Mouse (Mus musculus) left cerebral cortex, adult 11 months (tissue): ENCODE data around the gene Zbed4.
"Not testable (repeated sequence)": the region's sequence is repeated elsewhere in the genome, so short reads cannot be mapped to it uniquely, and the experiment has no call there.

ENCODE experiments used
- DNase-seq: peaks from one replicate; pipeline ENCODE4 v3.0.0; 2022; ENCODE audit warnings: low spot score

Gene Zbed4

GRCm38 (mm10) chr15:88810369-88810768 is 58.9 kb downstream of the Zbed4 start:
- DNase-seq = no peak

GRCm38 (mm10) chr15:88813262-88813661 is 61.8 kb downstream of the Zbed4 start:
- no peak for DNase-seq

- DNase-seq = not testable (repeated sequence)
These were observed 62.4 kb downstream of the Zbed4 start for GRCm38 (mm10) chr15:88813873-88814272.

GRCm38 (mm10) chr15:88814411-88815047 is 63.1 kb downstream of the Zbed4 start:
- DNase-seq = no peak

GRCm38 (mm10) chr15:88815196-88815700 is 63.8 kb downstream of the Zbed4 start:
- DNase-seq = no peak

- peak; percentile 100 for DNase-seq
These were observed 67.8 kb downstream of the Zbed4 start, which contains the start of the genes Alg12 and Creld2 for GRCm38 (mm10) chr15:88819026-88819905. Gene Alg12, minus strand, starts transcription at chr15:88819318. Gene Creld2, plus strand, starts transcription at chr15:88819646.

- no peak for DNase-seq
These were observed 68.4 kb downstream of the Zbed4 start for GRCm38 (mm10) chr15:88819906-88820303.

GRCm38 (mm10) chr15:88821403-88821802 is 69.9 kb downstream of the Zbed4 start:
- DNase-seq = no peak

GRCm38 (mm10) chr15:88822513-88822912 is 71.1 kb downstream of the Zbed4 start:
- DNase-seq = no peak

GRCm38 (mm10) chr15:88823376-88823775 is 71.9 kb downstream of the Zbed4 start:
- DNase-seq = no peak

GRCm38 (mm10) chr15:88827466-88827865 is 76.0 kb downstream of the Zbed4 start:
- no peak for DNase-seq

GRCm38 (mm10) chr15:88827991-88828799 is 76.7 kb downstream of the Zbed4 start:
- DNase-seq = no peak

- DNase-seq = peak; percentile 78
These were observed 77.6 kb downstream of the Zbed4 start for GRCm38 (mm10) chr15:88828800-88829705.

- no peak for DNase-seq
These were observed 78.5 kb downstream of the Zbed4 start for GRCm38 (mm10) chr15:88829791-88830440.

GRCm38 (mm10) chr15:88830696-88831095 is 79.2 kb downstream of the Zbed4 start:
- no peak for DNase-seq

GRCm38 (mm10) chr15:88831482-88831881 is 80.0 kb downstream of the Zbed4 start:
- DNase-seq = no peak

- no peak for DNase-seq
These were observed 81.1 kb downstream of the Zbed4 start for GRCm38 (mm10) chr15:88832536-88832935.
